Mouse (Mus musculus): ENCODE results near the gene 1810024B03Rik.

The 1810024B03Rik gene

DNA sequence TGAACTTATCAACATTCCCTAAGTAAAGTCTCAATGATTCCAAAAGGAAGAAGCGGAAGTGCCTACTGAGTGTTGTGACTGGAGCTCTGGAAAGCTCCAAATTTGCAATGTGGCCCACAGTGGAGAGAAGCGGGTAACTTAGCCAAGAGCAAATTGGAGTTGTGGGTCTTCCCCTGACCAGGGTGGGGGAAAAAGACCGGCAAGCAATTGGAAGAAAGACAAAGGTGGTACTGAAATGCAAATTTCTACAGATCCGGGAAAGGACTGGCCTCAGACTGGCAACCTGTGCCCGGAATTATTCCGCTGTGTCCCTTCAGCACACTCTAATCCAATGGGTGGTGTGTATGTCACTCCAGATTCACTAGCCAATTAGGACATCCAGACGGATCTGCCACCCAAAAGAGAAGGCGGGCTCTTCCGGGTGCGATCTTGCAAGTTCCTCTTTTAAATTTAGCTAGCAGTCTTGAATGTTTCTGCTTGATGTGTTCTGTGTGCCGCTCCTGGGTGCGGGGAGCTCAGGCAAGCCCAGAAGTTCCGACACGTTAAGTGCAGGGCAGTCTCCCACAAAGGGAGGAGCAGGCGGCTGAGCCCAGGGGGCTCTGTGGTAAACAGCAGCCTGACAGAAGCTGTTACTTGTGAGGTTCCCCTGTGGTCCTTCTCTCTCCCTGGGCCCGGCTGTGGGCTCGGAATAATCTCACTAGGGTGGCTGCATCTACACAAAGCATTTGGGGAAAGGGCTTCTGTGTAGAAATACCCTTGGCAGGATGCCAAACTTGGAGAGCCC lies 25.3 kb downstream of the 1810024B03Rik start:
- DNase-seq (ENCODE audit: low spot score in 2 of 2): peak; percentile 89 to 94

DNA sequence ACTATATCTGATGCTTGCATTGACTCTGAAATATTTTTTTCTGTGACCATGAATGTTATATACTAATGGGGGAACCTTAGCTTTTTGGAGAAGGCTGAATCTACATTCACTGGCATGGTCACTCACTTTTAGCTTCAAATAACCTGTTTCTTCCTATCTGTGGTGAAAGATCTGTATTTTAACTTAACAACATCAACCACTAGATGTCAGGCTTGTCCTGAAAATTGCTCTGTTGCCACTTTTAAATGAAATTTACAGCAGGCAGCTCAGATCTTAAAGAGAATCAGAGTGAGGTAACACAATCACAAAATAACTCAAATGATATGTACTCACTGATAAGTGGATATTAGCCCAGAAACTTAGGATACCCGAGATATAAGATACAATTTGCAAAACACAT lies 41.8 kb downstream of the 1810024B03Rik start:
- DNase-seq (ENCODE audit: low spot score in 2 of 2): peak; percentile 17 to 19

DNA sequence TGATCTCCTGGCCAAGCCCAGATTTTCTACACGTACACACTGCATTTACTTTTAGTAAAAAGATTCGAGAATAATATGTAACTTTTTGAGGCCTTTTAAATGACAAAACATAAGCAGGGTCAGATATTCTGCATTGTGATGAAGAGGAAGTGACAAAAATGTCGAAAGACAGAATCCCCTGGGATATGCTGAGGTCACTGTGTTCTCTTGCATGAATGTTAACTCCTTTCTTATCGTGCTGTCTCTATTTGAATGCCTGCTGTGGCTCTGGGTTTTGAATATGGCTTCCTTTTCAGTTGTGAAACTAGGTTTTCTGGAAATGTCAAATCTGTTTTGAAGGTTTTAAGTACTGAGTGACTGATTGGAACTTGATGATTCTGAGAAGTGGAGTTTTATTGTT lies 42.4 kb downstream of the 1810024B03Rik start:
- DNase-seq (ENCODE audit: low spot score in 2 of 2): no peak

DNA sequence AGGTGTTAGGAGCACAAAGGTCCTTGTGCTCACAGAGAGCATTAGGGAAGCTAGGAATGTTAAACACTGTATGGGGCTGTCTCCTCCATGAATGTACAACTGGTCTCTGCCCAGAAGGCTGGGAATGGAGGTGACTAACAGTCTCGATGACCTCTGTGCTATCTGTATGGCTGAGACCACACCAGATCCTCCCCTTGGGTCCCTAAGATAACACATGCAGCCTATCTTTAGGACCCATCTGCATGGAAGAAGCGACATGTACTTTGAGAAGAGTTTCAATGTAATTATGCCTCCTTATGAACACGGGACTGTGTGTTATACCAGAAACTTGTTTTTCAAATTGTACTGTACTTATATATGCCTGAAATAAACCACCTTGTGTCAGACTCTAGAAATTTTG lies 62.4 kb downstream of the 1810024B03Rik start:
- DNase-seq (ENCODE audit: low spot score in 2 of 2): no peak

DNA sequence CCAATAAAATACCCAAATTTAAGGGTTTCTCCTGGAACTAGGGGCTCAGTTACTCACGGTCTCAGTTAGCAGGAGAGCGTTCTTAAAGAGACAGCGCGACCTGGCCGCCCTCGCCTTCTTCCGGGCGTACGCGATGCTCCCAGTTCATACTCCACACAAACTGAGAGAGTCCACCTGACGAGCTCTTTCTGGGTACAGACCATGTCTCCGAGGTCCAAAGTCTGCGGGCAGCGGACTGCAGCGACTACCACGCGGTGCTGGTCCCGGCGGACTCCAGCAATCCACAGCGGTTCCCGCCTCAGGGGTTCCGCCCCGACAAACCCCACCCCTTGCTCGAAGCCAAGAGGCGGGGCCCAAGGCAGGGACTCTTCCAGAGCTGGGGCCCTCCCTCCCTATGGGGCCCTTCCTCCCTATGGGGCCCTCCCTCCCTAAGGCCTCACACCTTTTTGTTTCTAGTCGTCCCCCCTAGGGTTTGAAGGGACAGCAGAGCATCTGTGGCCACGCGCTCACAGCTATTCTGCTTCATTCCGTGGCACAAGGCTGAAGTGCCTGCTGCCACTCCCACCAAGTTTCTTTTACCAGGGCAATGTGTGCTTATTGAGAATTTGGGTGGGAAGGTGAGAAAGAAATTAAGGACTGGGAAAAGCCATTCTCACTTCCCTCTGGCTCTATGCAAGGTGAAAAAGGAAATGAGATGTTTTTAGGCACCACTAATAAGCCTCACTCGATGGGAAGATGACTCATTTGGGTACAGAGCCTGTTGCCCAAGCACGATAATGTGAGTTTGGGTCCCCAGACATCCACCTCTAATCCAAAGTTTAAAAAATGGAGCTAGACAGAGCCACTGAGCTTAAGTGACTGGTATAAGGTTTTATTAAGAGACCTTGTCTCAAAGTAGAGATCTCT lies 64.7 kb downstream of the 1810024B03Rik start, which contains the start of gene Itpripl1:
TSS of gene Itpripl1 (minus strand) at position 285 of the 906 bp plus-strand sequence.
- peak; percentile 89 for DNase-seq (ENCODE audit: low spot score in 2 of 2)

DNA sequence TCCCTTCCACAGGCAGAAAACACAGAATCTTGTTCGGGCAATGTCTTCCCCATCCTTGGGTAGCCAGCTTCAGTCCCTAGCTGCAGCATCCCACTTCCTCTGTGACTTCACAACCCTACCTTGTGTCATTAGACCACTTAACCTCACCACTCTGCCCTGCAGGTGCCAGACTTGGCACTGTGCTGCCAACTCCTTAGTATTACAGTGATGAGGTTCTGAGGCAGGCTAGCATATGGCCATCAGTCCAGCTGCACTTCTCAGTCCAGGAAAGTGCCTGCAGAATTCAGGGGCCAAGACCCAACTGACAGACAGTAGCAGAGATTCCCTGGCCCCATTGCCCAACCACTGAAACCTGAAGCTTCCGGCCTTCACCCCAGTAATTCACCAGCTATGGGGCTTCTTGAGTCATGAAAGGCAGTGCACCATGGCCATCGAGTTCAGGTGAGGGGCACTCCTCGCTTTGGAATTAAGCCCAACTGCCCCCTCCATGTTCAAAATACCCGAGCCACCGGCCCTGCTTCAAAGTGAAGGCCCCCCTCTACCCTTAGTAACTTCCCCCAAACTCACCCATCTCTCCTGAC lies 65.4 kb downstream of the 1810024B03Rik start:
- peak in 1 of 2 experiments; percentile 18 for DNase-seq (ENCODE audit: low spot score in 2 of 2)

DNA sequence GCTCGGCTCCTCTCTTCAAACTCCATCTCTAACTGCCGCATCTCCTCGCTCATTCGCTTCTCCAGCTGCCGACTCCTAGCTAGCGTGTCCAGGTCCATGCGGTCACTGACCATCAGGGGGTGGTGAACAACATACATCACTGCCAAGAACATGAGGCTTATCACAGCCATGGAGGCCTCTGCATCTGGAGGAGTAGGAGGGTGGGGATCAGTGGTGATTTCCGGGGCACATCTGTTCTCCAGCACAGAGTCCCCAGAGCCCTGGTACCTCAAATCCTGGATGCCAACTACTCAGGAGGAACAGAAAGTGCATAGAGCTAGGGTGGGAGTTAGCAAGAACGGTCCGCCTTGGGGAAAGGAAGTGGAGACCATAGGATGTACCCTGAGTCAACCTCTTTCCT lies 66.0 kb downstream of the 1810024B03Rik start:
- DNase-seq (ENCODE audit: low spot score in 2 of 2): peak; percentile 46 to 61

DNA sequence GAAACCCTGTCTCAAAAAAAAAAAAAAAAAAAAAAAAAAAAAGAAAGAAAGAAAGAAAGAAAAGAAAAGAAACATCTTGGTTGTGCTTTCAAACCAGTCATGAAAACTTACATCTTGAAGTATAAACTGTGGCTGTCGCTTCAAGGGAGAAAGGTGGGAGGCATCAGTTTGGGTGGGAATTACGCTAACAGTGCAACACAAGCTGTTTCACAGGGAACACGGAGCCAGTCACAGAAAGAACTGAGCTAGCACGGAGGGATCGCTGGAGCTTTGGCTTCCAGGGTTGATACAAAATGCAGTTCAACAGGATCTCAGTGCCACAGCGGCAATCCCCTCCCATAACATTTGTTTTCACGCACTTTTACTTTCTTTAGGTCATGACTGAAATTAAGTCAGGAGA lies 68.1 kb downstream of the 1810024B03Rik start:
- no peak for DNase-seq (ENCODE audit: low spot score in 2 of 2)

DNA sequence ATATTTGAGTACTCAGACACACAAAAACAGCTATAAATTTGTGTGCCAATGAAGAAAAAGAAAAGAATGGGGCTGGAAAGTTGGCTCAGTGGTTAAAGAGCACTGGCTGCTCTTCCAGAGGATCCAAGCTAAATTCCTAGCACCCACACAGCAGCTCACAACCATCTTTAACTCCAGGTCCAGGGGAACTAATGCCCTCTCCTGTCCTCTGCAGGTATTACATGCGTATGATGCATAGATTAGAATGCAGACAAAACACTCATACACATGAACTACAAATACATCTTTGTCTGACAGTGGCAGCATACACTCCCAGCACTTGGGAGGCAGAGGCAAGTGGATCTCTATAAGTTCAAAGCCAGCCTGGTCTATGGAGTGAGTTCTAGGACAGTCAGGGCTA lies 68.5 kb downstream of the 1810024B03Rik start:
- DNase-seq (ENCODE audit: low spot score in 2 of 2): no peak

DNA sequence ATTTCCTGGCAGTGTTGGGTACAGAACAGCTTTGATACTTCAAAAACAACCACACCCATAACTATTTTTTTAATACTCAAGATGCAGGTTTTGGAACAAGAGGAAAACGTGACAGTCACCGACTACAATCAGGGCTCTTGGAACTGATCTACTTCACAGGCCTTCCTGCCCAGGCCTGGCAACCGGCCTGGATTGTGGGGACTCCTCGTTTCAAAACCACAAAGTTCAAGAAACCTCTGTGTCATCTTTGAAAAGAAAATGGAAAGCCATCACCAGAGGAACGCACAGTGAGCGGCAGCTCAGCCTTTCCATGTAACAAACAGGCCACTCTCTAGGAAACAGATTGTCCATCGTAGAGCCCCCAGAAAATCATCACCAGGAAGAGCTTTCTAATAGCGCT lies 69.0 kb downstream of the 1810024B03Rik start:
- DNase-seq (ENCODE audit: low spot score in 2 of 2): peak; percentile 55 to 72

DNA sequence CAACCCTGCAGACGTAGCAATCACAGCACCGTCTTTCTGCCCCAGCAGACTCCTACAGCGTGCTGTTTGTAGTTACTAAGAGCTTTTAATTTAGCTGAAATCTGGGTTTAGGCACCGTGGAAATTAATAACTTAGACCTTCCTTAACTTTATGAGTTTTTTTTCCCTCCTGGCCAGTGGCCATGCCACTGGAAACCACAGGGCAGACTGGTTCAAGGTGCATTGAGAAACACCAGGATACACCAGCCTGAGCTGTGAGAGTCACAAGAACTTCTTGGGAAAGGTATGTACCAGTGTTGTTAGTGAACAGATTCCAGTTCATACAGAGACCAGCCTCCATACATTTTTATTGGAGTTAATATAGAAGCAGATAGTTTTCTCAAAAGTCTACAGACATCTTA lies 69.6 kb downstream of the 1810024B03Rik start:
- DNase-seq (ENCODE audit: low spot score in 2 of 2): no peak

DNA sequence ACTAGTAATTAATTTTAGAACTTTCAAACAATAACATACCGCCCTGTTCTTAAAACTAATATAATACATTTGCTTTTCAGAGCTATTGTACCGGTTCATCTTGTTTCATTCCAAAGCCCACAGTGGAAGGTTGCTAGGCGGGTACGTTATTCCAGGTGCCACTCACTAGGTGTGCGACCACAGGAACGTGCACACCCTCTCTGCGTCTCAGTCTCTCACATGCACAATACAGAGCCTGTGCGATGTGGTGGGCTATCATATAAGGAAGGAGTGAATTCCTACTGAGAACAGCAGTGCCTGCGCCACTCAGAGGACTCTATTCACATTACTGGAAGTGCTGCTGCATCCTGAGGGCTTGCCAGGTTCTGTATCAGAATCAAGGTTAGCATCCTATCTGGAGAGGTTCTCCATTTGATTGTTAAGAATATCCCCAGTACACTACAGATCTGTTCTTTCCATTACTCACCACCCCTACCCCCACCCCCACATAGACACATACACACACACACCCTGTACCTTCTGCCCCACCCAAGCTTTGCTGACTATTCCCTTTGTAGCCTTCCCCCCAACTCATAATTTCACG lies 70.2 kb downstream of the 1810024B03Rik start:
- DNase-seq (ENCODE audit: low spot score in 2 of 2): peak in 1 of 2 experiments; percentile 20

DNA sequence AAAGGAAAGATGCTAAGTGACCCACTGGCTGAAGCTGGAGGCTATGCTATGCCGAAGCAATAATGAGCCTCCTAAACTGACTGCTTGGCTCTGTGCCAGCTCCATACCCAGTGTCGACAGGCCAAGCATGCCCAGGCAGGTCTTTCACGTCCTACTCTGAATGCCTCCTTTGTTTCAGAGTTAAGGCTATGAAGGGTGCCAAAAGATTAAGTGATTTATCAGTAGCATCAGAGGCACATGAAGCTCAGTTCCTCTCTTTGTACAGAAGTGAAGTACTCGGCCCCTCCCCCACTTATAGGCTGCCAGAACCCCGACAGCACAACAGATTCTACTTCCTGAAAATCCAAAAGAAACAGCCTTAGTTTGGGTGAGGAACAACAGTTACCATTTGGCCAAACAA lies 71.1 kb downstream of the 1810024B03Rik start:
- peak; percentile 46 to 66 for DNase-seq (ENCODE audit: low spot score in 2 of 2)
